Mouse (Mus musculus) liver, embryonic 14.5 days (tissue): ENCODE measurements around the gene Macf1. TPM values are rescaled to one million over a fixed set of nuclear protein-coding genes. Genes with fewer than 3 reads are reported as not detected.
A peak's percentile ranks its signal among the peaks of the same experiment; 100 is the strongest.
"Not testable (repeated sequence)": the region's sequence is repeated elsewhere in the genome, so short reads cannot be mapped to it uniquely, and the experiment has no call there.

Experiments used
- ATAC-seq: fragments of 200-750 bp; cut with Nextera tagmentation; 2 replicates; pipeline ENCODE4 v1.8.0; 2017; ENCODE audit warnings: moderate number of reproducible peaks, mild to moderate bottlenecking, moderate library complexity; ENCODE audit not compliant: insufficient read depth
- DNase-seq, 3 experiments: peaks; one replicate each; pipeline ENCODE4 v3.0.0-alpha.2; 2012 to 2013; ENCODE audit warnings: low read depth in 3 of 3, low spot score in 3 of 3
- H3K27ac ChIP-seq: fragments of 300-500 bp; sonication (generic); 2 replicates; pipeline ENCODE4 v1.5.1; 2014; ENCODE audit warnings: moderate library complexity, mild to moderate bottlenecking, control low read depth, inconsistent platforms
- H3K27me3 ChIP-seq: fragments of 300-500 bp; sonication (generic); 2 replicates; pipeline ENCODE4 v1.6.1; 2014; ENCODE audit warnings: mild to moderate bottlenecking, low read length, moderate library complexity; ENCODE audit not compliant: control insufficient read depth, insufficient read depth
- H3K36me3 ChIP-seq: fragments of 300-500 bp; sonication (generic); replicated peaks from 2 replicates; pipeline ENCODE4 v1.6.1; 2014; ENCODE audit warnings: low read depth; ENCODE audit not compliant: control insufficient read depth, insufficient read depth
- H3K4me1 ChIP-seq, 2 experiments: fragments of 200-500 bp in 1 of 2; fragments of 300-500 bp in 1 of 2; sonication (generic) in 1 of 2; replicated peaks; 2 replicates each; pipeline ENCODE4 v1.6.1; 2012 to 2014; ENCODE audit warnings: antibody characterized with exemption in 1 of 2, inconsistent platforms in 1 of 2, low read length in 1 of 2; ENCODE audit not compliant: control insufficient read depth in 2 of 2, insufficient read depth in 2 of 2
- H3K4me2 ChIP-seq: fragments of 300-500 bp; sonication (generic); 2 replicates; pipeline ENCODE4 v1.6.1; 2014; ENCODE audit warnings: low read depth, mild to moderate bottlenecking, control low read depth, moderate library complexity
- H3K4me3 ChIP-seq, 2 experiments: fragments of 200-500 bp in 1 of 2; fragments of 300-500 bp in 1 of 2; sonication (generic) in 1 of 2; 2 replicates each; pipeline ENCODE4 v1.5.1; 2012 to 2014; ENCODE audit warnings: low read depth in 2 of 2, low read length in 2 of 2, mild to moderate bottlenecking in 2 of 2, control low read depth in 1 of 2, inconsistent platforms in 1 of 2, moderate library complexity in 1 of 2; ENCODE audit not compliant: insufficient read depth in 1 of 2
- H3K9ac ChIP-seq: fragments of 300-500 bp; sonication (generic); replicated peaks from 2 replicates; pipeline ENCODE4 v1.6.1; 2014; ENCODE audit warnings: mild to moderate bottlenecking, control low read depth, moderate library complexity
- H3K9me3 ChIP-seq: fragments of 300-500 bp; sonication (generic); 2 replicates; pipeline ENCODE4 v1.6.1; 2016; ENCODE audit warnings: low read length, mixed read lengths; ENCODE audit not compliant: control insufficient read depth
- CTCF ChIP-seq: IDR thresholded peaks from 2 replicates; pipeline ENCODE4 v1.5.1; 2016; ENCODE audit warnings: antibody characterized with exemption, low read depth, control low read depth
- EP300 ChIP-seq: IDR thresholded peaks from 2 replicates; pipeline ENCODE4 v1.6.1; 2016; ENCODE audit warnings: antibody characterized with exemption, low read depth
- WGBS: fragments of 180-500 bp; shearing (Covaris S2); extraction: QIAGEN DNeasy Blood & Tissue Kit; methylation state at CpG from one replicate; pipeline ENCODE4 v1.1.7; 2014; ENCODE audit not compliant: insufficient replicate concordance; 5-methylcytosine and 5-hydroxymethylcytosine counted together
- polyA plus RNA-seq, 2 experiments: library from polyadenylated mRNA; depleted of rRNA in 1 of 2; stranded (reverse) in 1 of 2; unstranded in 1 of 2; fragments of >200 nt; fragmentation: Nextera tagmentation in 1 of 2; extraction: Ambion mirVana in 1 of 2; gene quantifications; 2 replicates each; pipeline versions ENCODE4 v1.2.1 to v1.2.3; 2012 to 2014

The Macf1 gene
- polyA plus RNA-seq, 2 experiments: 13.4 to 15.1 TPM

DNA sequence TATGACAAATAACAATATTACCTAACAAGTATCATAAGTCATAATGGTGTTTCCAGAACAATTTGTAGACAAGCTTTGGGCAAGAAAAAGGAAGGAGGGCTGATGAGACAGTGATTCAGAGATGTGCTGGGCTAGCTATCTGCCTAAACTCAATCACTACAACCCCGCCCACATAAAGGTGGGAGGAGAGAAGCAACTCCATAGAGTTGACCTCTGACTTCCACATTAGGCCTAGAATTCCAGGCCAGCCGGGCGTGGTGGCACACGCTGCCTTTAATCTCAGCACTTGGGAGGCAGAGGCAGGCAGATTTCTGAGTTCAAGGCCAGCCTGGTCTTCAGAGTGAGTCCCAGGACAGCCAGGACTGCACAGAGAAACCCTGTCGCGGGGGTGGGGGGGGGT lies 153.2 kb downstream of the Macf1 start:
- ATAC-seq (no peak), DNase-seq (no peak)
- Histone ChIP-seq H3K9ac (no peak overlapping the region), H3K27me3 (no peaks in the 10 kb centered on the region), H3K36me3 (no peaks in the 10 kb centered on the region), H3K4me2 (no peak overlapping the region), H3K27ac (no peak overlapping the region), H3K4me3 (no peak overlapping the region), H3K4me1 (0 out of 4 replicates have a peak, but pooled peaks cover 0 to under 1% of the 10 kb centered on the region in 2 experiments), H3K9me3 (no peaks in the 10 kb centered on the region)
- TF ChIP-seq CTCF: no peak
- WGBS: 76% methylated on average over 4 of the region's 6 CpGs

DNA sequence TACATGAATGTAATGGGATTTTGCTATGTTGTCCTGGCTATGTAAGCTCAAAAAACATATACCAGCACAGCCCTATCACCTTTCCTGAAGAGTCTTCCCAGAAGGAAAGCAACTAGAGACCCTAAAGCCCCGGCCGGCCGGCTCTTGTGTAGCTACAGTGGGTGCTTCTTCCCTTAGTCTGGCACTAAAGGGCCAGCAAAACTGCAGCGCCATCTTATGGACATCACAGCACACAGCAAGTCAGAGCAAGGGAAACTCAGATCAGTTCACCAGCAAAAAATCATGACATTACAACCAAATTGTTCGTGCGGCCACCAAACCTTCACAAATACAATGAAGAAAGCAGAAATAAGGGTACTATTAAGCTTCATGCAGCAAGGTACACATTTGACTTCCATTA lies 154.9 kb downstream of the Macf1 start:
- no peak for ATAC-seq
- H3K9me3 ChIP-seq: no peaks in the 10 kb centered on the region
- H3K4me3 ChIP-seq: no peak overlapping the region
- H3K9ac ChIP-seq: no peak overlapping the region
- peak; percentile 63 for TF ChIP-seq CTCF
- no peak for TF ChIP-seq EP300
- DNase-seq: peak in 2 of 3 experiments; percentile 11 to 13
- no peak overlapping the region for H3K27ac ChIP-seq
- 62% methylated on average over 6 of the region's 6 CpGs for WGBS
- no peak overlapping the region for H3K4me2 ChIP-seq
- H3K4me1 ChIP-seq: peaks cover 0 to 8% of the 10 kb centered on the region in 2 experiments; a peak in 1 of 4 replicates
- H3K27me3 ChIP-seq: no peaks in the 10 kb centered on the region
- no peaks in the 10 kb centered on the region for H3K36me3 ChIP-seq

- no peak overlapping the region for H3K9ac ChIP-seq
- DNase-seq: no peak
- 54% methylated on average over 8 of the region's 8 CpGs for WGBS
- H3K9me3 ChIP-seq: no peaks in the 10 kb centered on the region
- no peak for ATAC-seq
- no peak overlapping the region; the same call in 1 of the 2 replicates for H3K4me2 ChIP-seq
- TF ChIP-seq CTCF (no peak), EP300 (no peak)
- no peaks in the 10 kb centered on the region for H3K36me3 ChIP-seq
- peaks cover 0 to 8% of the 10 kb centered on the region in 2 experiments; a peak in 1 of 4 replicates for H3K4me1 ChIP-seq
- H3K27ac ChIP-seq: no peak overlapping the region
- no peaks in the 10 kb centered on the region for H3K27me3 ChIP-seq
- no peak overlapping the region for H3K4me3 ChIP-seq
These were observed 156.6 kb downstream of the Macf1 start for GRCm38 (mm10) chr4:123527607-123528010.

- DNase-seq: no peak
- H3K27ac ChIP-seq: no peak overlapping the region
- 74% methylated on average over 10 of the region's 10 CpGs for WGBS
These were observed 157.3 kb downstream of the Macf1 start for GRCm38 (mm10) chr4:123526779-123527280.

GRCm38 (mm10) chr4:123524746-123525145 lies 159.4 kb downstream of the Macf1 start:
- Histone ChIP-seq H3K27ac (no peak overlapping the region), H3K4me2 (no peak overlapping the region), H3K4me1 (peaks cover 0 to 8% of the 10 kb centered on the region in 2 experiments; a peak in 1 of 4 replicates), H3K9me3 (no peaks in the 10 kb centered on the region), H3K27me3 (no peaks in the 10 kb centered on the region), H3K9ac (no peak overlapping the region), H3K4me3 (no peak overlapping the region), H3K36me3 (no peaks in the 10 kb centered on the region)
- DNase-seq (no peak), ATAC-seq (peak; percentile 41; the same call in 1 of the 2 replicates)
- TF ChIP-seq EP300: peak; percentile 44; the same call in 1 of the 2 replicates
- TF ChIP-seq CTCF: no peak
- WGBS: 46% methylated on average over 5 of the region's 5 CpGs

More at GRCm38 (mm10) chr4:123526779-123527280, 157.3 kb downstream of the Macf1 start:
- ATAC-seq: no peak
- Histone ChIP-seq H3K4me2 (no peak overlapping the region), H3K36me3 (no peaks in the 10 kb centered on the region), H3K4me3 (no peak overlapping the region), H3K27me3 (no peaks in the 10 kb centered on the region), H3K4me1 (peaks cover 0 to 8% of the 10 kb centered on the region in 2 experiments; a peak in 1 of 4 replicates), H3K9ac (no peak overlapping the region), H3K9me3 (no peaks in the 10 kb centered on the region)
- TF ChIP-seq EP300 (no peak), CTCF (no peak)

DNA sequence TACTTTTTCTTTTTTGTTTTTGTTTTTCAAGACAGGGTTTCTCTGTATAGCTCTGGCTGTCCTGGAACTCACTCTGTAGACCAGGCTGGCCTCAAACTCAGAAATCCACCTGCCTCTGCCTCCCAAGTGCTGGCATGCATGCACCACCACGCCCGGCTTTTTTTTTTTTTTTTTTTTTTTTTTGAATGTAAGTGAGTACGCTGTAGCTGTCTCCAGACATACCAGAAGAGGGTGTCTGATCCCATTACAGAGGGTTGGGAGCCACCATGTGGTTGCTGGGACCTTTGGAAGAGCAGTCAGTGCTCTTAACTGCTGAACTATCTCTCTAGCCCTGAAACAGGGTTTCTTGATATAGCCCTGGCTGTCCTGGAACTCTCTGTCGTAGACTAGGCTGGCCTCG lies 164.0 kb downstream of the Macf1 start:
- H3K36me3 ChIP-seq, DNase-seq, H3K9ac ChIP-seq, H3K27me3 ChIP-seq, ATAC-seq, H3K4me1 ChIP-seq, H3K27ac ChIP-seq, H3K4me3 ChIP-seq, H3K9me3 ChIP-seq, H3K4me2 ChIP-seq: not testable (repeated sequence)
- 59% methylated on average over 5 of the region's 5 CpGs for WGBS
